Mouse (Mus musculus) kidney, postnatal 10 days (tissue): ENCODE measurements around the gene Pax6.

Experiments
- DNase-seq: peaks from one replicate; pipeline ENCODE4 v3.0.0; 2021; ENCODE audit warnings: mixed read lengths

Pax6 gene

GRCm38 (mm10) chr2:105684991-105685650 is 16.4 kb downstream of the Pax6 start:
- no peak for DNase-seq

GRCm38 (mm10) chr2:105685651-105686050 is 17.0 kb downstream of the Pax6 start:
- DNase-seq = no peak

GRCm38 (mm10) chr2:105686363-105687316 is 17.9 kb downstream of the Pax6 start:
- no peak for DNase-seq

- peak; percentile 46 for DNase-seq
These were observed 18.8 kb downstream of the Pax6 start for GRCm38 (mm10) chr2:105687317-105687991.

- no peak for DNase-seq
These were observed 19.3 kb downstream of the Pax6 start for GRCm38 (mm10) chr2:105688011-105688410.

- no peak for DNase-seq
These were observed 20.0 kb downstream of the Pax6 start for GRCm38 (mm10) chr2:105688436-105689303.

- peak; percentile 12 for DNase-seq
These were observed 20.6 kb downstream of the Pax6 start for GRCm38 (mm10) chr2:105689304-105689770.

GRCm38 (mm10) chr2:105689771-105690639 is 21.3 kb downstream of the Pax6 start:
- no peak for DNase-seq

- DNase-seq = no peak
These were observed 22.6 kb downstream of the Pax6 start for GRCm38 (mm10) chr2:105691296-105691695.

- DNase-seq = no peak
These were observed 29.0 kb downstream of the Pax6 start for GRCm38 (mm10) chr2:105697741-105698140.

GRCm38 (mm10) chr2:105698631-105699030 is 29.9 kb downstream of the Pax6 start:
- no peak for DNase-seq

- no peak for DNase-seq
These were observed 33.1 kb downstream of the Pax6 start for GRCm38 (mm10) chr2:105701781-105702180.

- no peak for DNase-seq
These were observed 33.9 kb downstream of the Pax6 start for GRCm38 (mm10) chr2:105702586-105702985.

- no peak for DNase-seq
These were observed 36.6 kb downstream of the Pax6 start for GRCm38 (mm10) chr2:105705320-105705719.

- DNase-seq = no peak
These were observed 40.4 kb downstream of the Pax6 start for GRCm38 (mm10) chr2:105709126-105709525.

GRCm38 (mm10) chr2:105710511-105710910 is 41.8 kb downstream of the Pax6 start:
- DNase-seq = no peak

- no peak for DNase-seq
These were observed 46.9 kb downstream of the Pax6 start for GRCm38 (mm10) chr2:105715409-105716115.

GRCm38 (mm10) chr2:105726657-105727056 is 58.0 kb downstream of the Pax6 start:
- DNase-seq = no peak

- DNase-seq = no peak
These were observed 62.0 kb downstream of the Pax6 start for GRCm38 (mm10) chr2:105730704-105731103.

- no peak for DNase-seq
These were observed 67.5 kb downstream of the Pax6 start for GRCm38 (mm10) chr2:105736166-105736565.

- no peak for DNase-seq
These were observed 78.2 kb downstream of the Pax6 start for GRCm38 (mm10) chr2:105746896-105747295.
